Mouse (Mus musculus): ENCODE measurements around the gene Hexim1.

The Hexim1 gene

DNA sequence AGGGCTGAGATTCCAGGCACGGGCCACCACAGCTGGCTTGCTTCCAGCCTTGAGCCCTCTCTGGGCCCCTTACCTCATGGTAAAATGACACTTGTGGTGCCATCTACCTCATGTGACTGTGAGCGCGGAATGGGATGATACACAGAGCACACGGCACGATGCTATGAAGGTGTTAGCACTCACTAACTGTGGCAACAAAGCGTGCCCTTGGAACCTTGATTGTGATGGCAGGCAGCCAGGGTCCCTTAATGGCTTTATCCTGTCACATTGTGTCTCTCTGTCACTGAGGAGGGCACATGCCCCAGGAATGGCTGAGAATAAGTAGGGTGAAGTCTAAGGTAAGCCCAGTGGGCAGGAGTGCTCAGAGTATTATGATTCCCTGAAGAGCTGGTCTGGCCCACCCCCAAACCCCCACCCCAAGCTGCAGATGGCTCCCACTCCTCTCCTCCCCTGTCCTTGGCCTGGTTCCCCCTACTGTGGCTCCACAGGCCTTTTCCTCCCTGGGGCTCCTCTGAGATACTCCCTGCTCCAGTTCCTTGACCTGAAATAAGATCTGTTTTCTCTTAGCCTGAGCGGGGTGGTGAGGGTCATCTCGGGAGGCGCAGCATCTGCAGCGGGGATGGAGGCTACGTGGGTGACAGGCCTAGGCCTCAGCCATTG is 17.4 kb upstream of the Hexim1 start:
- peak; percentile 65 for DNase-seq

DNA sequence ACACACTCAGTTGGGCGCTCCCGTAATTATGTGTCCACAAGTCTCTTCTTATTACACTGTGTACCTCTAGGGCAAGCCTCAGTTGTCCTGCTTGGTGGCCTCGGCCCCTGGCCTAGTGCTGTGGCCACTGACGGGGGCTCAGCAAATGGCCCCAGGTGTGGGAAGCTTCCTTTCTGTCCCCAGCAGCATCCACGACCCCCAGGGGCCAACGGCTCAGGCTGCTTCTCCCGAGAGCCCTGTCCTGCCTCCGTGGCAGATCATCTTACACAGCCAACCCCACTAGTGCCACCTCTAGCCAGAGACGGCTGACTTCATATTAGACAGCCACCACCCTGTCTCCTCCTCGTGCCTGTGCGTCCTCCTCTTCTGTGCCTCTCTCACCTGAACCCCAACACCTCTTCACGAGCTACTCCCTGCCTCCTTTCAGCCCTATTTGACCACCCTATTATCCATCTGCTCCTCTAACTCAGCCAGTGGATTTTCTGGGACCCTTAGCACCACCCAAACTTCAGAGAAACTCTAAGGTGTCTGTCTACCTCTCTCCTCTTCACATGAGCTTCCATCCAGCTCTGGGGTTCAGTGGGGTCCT is 16.6 kb upstream of the Hexim1 start:
- DNase-seq: peak; percentile 40

DNA sequence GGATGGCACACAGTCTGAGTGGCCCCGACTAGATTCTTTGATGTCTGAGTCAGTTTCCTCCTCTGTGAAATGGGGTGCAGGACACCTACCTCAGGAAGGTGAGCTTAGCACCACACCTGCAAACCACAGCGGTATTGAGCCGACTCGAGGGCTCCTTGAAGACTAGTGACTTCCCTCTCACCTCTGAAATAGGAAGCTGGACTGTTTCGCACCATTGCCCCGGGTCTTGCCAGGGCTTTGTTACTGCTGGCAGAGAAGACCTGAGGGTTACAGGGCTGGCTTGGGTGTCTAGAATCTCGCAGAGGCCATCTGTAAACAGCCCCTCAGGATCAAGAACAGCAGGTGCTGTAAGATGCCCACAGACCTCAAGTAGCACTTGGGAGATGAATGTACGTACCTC is 15.7 kb upstream of the Hexim1 start:
- no peak for DNase-seq

DNA sequence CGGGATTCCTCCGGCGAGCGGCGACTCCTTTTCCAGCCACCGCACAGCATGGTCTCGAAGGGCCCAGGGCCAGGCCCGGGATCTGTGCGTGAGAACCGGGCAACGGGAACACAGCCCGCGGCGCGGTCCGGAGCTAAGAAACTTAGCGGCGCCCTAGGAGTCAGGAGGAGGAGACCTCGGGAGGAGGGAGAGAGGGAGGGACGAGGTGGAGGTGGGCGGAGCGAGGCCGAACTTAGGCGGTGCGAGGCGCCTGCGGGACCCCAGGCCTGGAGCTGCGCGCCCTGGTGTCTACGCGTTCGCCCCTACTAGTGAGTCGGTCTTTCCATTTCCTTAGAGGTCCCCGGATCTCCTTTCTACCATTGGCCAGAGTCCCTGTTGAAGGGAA is 14.6 kb upstream of the Hexim1 start, which contains the start of the genes Plcd3 and Acbd4:
Gene Plcd3, minus strand, starts transcription at position 178 of the 385 bp plus-strand sequence.
Gene Acbd4, plus strand, starts transcription at position 202 of the 385 bp plus-strand sequence.
- DNase-seq: peak; percentile 85

DNA sequence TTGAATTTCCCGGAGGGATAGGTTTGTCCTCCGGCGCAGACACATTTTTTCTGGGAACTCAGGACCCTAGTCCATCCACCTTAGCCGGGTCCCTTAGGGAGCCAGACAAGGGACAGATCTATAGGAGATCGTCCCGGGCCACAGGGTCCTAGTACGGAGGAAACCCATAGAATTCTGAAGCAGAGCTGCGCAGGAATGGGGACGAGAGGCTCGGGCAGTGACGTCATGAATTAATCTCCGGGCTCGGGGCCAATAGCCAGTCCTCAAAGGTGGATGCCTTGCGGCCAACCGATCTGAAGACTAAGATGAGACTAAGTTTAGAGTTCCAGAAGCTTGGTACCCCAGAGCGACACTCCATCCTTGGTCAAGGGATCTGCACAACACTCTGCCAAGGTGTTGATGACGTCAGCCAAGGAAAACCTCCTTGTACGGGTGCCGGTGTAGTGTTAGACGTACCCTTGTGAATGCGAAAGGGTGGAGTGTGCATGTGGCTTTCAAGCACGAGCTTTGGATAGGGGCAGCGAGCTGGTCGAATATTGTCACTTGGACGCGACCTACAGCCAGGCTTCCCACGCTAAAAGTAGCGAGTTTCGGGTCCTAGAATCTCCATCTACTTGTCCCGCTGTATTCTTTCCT is 14.0 kb upstream of the Hexim1 start:
- peak; percentile 91 for DNase-seq

DNA sequence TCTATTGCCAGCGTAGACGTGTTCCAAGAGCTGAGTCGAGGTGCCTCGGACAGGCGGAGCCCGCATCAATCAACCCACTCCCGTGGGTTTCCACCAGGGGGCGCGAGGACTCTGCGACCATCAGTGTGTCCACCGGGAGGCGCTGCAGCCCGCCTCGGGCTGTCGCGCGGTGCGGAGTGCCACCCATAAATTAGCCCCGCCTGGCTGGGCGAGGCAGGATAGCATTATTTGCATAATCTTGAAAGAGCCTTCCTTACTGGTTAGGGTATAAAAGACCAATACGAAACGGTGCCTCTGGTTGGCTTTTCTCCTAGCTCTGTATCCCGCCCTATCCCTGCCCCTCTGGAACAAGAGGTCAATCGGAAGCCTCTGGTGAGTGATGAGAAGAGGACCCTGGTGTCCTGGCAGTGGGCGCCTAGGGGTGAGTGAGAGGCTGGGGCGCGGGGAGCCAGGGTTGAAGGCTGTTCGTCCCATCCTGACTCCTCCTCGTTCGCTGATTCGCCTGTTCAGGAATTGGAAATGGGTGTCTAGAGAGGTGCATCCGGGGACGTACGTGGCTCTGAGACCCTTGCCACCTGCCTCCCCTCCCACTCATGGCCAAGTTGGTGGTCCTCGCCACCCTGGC is 13.2 kb upstream of the Hexim1 start:
- DNase-seq: peak; percentile 99

DNA sequence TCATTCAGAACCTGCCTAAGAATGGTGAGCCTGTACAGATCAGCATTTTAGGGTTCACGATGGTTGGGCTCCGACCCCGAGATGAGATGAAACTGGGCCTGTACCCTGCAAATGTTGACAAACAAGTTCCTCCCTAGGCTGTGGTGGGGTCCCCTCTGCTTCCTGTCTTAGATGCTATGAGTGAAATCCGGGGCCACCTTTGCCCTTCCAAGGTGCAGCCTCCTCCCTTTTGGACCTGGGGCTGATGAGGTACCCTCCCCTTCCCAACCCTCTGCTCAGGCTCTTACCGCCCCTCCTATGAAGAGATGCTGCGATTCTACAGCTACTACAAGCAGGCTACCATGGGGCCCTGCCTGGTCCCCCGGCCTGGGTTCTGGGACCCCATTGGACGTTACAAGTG is 12.4 kb upstream of the Hexim1 start:
- DNase-seq: no peak

DNA sequence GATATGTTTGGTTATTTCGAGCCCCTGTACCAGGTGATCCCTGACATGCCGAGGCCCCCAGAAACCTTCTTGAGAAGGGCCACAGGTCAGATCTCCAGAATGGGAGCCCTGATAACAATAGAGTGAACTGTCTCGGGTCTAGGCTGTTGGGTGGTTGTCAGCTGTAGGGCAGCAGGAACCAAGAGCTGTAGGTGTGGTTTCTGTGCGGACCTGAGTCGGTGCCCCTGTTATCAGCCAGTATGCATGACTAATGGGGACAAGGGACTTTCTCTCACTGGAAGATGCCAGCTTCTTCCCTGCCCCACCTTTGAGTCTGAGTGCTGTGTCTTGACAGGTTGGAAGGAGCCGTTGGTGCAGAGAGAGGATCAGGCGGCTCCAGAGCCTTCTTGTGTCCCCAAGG is 11.6 kb upstream of the Hexim1 start:
- no peak for DNase-seq

DNA sequence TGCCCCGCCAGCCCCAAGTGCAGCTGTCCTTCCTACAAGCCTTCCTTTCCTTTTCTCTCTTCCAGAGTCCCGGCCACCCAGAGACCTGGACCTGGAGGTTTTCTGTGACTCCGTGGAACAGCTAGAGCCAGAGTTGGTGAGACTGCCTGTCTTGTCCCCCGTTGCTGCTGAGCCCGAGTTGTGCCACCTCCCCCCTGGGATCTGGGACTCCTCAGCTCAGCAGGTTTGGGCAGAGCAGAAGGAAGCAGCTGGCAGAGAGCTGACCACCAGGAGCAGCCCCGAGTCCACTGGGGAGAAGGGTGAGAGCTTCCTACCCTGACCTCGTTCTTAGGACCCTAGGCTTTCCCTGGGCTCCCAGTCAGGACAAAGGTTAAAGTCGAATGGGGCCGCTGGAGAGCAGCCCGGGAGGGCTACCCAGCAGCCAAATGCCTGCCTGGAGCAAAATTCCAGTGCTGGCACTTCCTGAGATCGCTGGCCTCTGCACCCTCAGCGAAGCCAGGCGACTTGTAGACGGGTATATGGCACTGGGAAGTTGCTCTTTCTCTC is 10.8 kb upstream of the Hexim1 start:
- no peak for DNase-seq

DNA sequence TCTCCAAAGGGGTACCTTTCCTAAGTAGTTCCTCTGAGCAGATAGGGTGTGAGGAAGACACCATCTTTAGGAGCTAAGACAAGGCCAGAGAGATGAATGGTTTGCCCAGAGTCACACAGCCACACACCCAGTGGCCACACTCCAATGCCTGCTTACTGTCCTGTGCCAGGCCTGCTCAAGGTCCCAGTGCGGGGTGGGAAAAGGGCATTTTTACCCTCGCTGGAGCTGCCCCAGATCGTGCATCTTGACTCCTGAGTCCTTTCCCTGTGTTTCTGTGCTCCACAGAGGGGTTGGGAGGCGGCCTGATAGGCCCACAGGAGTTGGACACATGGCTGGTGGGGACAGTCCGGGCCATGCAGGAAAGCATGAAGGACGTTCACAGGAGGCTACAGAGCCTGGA is 10.2 kb upstream of the Hexim1 start:
- no peak for DNase-seq

DNA sequence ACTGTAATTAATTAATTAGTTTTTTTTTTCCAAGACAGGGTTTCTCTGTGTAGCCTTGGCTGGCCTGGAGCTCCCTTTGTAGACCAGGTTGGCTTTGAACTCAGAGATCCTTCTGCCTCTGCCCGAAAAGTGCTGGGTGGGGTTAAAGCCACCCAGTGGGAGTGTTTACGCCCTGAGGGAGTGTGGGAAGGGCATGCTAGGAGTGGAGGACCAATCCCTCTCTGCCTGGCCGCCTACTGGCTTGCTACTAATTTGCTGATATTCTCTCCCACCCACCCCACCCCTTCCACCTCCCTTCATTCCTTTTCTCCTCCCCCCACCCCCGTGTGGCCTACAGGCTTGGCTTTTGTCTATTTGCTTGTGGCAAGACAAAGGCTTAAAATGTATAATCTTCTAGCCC is 9.6 kb upstream of the Hexim1 start:
- no peak for DNase-seq

DNA sequence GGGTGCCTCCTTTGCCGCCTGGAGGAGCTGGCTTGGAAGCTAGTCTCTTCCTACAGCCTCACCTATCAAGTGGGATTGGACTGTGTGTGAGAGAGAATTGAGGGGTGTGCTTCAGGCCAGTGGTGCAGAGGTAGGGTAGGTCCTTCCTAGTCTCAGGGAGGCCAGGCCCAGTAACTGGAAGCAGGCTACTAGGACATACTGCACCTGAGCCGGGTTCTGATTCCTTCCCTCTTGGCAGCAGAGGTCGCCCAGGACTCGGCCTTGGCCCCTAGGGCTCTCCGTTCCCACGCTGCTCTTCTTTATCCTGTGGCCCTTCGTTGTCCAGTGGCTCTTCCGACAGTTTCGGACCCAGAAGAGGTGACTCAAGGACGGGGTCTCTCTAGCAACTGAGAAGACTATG is 4.7 kb upstream of the Hexim1 start:
- DNase-seq: no peak

DNA sequence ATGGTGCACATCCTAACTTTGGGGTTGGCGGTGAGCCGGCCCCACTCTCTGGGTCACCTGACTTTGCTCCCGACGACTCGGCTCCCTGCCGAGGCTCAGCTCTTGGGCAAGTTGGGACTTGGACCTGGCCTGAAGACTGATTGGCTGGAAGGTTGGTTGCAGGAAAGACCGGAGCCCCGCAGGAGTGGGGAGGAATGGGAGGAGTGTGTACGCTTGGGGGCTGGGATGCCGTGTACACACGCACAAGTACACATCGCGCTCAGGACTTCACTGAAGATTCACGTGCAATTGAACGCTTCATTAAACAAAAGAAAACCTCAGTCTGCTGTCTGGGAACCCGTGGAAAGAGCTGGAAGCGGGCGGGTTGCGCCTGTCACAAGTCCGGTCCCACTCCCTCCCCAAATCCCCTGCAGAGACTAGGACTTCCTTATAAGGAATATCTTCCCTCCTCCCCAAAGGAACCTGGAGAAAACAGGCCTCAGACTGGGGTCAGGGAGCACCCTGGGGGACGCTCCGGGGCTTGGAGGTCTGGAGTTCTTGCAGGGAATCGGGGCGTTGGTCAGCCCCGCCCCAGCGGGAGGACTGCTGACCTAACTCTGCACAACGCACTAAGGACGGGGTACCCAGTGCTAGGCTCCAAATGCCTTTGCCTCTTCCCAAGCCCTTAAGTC is 4.0 kb upstream of the Hexim1 start:
- DNase-seq: peak; percentile 72

DNA sequence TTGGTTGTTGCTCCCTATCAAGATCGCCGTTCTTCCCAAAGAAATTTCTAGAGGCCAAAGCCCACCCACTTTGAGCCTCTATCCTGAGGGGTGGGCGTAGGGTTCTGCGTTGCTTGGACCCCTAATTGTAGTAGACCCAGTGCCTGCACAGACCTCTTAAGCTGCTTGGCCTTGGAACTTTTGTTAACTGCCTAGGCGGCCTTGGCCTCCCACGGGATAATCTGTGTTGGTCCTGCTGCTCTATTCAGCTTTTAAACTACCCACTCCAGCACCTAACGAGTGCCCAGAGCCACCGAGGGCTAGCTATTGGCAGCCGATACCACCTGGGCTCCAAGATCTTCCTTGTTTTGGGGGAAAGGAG is 3.5 kb upstream of the Hexim1 start:
- no peak for DNase-seq

DNA sequence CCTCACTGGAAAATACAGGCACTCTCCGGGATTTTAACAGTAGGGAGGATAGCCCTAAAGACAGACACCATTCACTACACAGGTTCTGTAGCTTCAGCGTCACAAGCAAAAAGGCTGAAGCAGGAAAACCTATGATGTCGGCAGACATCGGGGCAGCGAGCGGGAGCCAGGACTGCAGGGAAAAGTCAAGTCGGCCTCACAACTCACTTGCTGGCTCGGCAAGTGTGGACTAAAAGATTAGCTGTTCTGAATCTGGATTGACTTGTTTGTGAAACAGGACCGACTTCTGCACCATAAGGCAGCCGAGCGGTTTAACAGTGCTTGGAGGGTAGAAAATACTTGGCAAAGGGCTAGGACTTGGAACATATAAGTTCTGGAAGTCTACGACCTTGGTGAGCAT is 3.0 kb upstream of the Hexim1 start:
- no peak for DNase-seq

DNA sequence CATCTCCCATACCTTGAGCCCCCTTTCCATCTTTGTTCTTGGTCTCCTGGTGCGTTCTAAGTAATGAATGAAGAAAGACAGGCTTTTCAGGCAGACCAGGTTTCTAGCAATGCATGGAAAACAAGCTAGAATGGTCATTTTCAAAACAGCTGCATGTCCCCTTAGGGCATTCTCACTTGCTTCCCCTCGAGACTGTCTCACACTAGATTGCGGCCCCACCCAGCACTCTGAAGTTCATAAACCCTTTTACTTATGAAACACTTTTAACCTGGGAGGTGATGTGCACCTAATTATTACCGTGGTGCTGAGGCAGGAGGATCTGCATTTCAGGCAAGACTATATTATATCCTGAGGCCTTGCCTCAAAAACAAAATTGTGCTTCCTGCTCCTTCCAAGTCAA is 2.3 kb upstream of the Hexim1 start:
- DNase-seq: no peak

DNA sequence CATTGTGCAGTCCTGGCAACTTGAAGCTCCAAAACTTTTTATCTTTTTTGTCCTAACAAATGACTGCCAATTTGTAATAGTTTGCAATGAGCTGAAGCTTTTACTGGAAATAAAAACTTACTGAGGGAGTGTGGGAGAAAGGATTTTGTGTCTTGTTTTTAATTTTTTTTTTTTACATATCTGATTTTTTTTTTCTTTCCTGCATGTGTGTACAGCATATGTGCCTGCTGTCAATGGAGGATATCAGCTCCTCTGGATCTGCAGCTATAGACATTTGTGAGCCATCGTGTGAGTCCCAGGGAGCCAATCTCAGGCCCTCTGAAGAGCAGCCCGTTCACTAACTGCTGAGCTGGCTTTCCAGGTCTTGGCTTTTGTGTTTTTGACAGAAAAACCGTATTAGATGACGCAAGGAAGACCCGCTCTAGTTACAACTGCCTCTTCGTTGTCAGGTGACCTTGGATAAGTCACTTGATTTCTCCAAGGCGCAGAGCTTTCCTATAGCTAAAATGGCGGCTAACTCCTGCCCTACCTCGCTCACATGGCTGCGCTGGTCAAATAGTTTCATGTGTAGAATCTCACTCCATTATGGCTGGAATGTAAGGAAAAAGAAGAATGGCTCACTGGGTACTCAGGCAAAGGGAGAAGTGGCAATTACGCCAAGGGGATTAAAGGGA is 1.6 kb upstream of the Hexim1 start:
- DNase-seq: no peak

DNA sequence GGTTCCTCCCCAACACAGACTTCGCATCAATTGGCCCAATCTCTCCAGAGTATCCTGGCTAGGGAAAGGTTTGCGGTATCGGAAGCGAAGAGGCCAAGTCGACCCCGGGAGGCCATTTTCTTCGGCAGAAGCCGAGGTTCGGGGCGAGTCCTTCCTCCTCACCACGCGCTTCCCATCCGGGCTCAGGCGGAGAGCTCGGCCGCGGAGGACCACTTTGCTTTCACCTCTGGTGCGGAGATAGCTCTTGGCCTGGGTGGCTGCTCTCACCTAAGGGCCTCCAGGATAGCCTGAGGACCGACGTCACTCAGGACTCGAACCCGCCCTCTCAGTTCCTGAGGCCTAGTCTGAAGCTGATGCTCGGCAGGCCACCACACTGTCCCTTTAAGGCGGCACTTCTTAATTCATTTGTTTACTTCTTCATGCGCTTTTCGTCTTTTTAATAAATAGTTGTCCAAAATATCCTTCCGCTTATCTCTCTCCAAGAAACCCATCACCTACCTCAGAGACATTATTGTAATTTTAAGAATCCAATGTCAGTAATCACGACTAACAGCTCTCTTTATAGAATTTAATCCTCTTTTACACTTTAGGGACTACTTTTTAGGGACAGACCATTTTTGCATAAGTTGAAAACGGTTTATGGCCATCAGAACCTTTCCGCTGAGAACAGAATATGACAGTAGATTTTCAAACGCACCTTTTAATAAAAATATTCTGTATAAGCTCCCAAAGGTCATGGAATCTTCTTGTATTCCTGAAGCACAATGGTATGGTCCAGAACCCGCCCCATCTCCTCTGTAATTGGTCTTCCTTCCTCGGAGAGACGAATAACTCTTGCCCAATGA is 646 bp upstream of the Hexim1 start:
- DNase-seq: peak; percentile 95

DNA sequence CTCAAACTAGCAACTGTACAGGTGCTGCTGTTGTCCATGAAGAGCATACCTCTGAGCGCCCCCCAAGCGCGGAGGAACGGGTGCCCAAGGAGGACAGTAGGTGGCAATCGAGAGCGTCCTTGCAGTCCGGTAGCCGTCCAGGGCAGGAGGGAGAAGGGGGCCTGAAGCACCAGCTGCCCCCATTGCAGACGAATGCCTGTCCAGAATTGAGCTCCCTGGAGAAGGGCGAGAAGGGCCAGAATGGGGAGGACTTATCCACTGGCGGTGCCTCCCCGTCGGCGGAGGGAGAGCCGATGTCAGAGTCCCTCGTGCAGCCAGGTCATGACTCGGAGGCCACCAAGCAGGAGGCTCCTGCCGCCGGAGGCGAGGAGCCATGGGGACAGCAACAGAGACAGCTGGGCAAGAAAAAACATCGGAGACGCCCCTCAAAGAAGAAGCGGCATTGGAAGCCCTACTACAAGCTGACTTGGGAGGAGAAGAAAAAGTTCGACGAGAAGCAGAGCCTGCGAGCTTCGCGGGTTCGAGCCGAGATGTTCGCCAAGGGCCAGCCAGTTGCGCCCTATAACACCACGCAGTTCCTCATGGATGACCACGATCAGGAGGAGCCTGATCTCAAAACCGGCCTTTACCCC is 1.0 kb downstream of the Hexim1 start:
- peak; percentile 86 for DNase-seq

DNA sequence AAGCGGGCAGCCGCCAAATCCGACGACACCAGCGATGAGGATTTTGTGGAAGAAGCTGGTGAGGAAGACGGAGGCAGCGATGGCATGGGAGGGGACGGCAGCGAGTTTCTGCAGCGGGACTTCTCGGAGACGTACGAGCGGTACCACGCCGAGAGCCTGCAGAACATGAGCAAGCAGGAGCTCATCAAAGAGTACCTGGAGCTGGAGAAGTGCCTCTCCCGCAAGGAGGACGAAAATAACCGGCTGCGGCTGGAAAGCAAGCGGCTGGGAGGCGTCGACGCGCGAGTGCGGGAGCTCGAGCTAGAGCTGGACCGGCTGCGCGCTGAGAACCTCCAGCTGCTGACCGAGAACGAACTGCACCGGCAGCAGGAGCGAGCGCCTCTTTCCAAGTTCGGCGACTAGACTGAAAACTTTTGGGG is 1.6 kb downstream of the Hexim1 start:
- no peak for DNase-seq

DNA sequence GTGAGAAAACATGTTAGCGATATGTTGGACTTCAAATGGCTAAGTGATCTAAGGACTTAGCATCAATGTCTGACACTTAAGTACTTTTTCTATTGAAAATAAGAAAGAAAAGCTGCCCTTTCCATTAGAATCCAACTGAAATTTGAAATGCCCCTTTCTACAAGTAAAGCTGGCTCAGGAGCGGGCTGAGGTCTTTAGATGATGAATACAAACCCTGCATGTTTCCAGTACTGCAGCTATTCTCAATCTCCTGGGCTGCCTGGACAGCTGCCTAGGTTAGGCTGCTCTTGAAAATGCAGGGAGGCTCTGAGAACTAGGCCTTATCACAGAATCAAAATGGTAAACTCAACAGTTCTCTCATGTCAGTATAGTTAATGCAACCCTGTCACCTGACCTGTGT is 2.8 kb downstream of the Hexim1 start:
- DNase-seq: no peak
